Mouse (Mus musculus) intestine, postnatal 0 days (tissue): Measurements from ENCODE around the gene Grm4. TPM values are rescaled to one million over a fixed set of nuclear protein-coding genes. Genes with fewer than 3 reads are reported as not detected.

Experiments used
- ATAC-seq: fragments of 200-750 bp; cut with Nextera tagmentation; 2 replicates; pipeline ENCODE4 v1.8.0; 2017; ENCODE audit warnings: mild to moderate bottlenecking, moderate TSS enrichment, moderate library complexity
- H3K27ac ChIP-seq: fragments of 300-500 bp; sonication (generic); 2 replicates; pipeline ENCODE4 v1.5.1; 2014; ENCODE audit warnings: mild to moderate bottlenecking, low read depth, low read length, moderate library complexity
- H3K27me3 ChIP-seq: fragments of 300-500 bp; sonication (generic); replicated peaks from 2 replicates; pipeline ENCODE4 v1.6.1; 2014; ENCODE audit warnings: low read length, mixed read lengths; ENCODE audit not compliant: control insufficient read depth, insufficient read depth
- H3K36me3 ChIP-seq: fragments of 300-500 bp; sonication (generic); 2 replicates; pipeline ENCODE4 v1.6.1; 2014; ENCODE audit warnings: mild to moderate bottlenecking, moderate library complexity; ENCODE audit not compliant: control insufficient read depth, insufficient read depth
- H3K4me1 ChIP-seq: fragments of 300-500 bp; sonication (generic); replicated peaks from 2 replicates; pipeline ENCODE4 v1.6.1; 2014; ENCODE audit warnings: antibody characterized with exemption, low read length, mixed read lengths; ENCODE audit not compliant: control insufficient read depth, insufficient read depth
- H3K4me2 ChIP-seq: fragments of 300-500 bp; sonication (generic); replicated peaks from 2 replicates; pipeline ENCODE4 v1.6.1; 2014; ENCODE audit warnings: low read depth, mild to moderate bottlenecking, moderate library complexity
- H3K4me3 ChIP-seq: fragments of 300-500 bp; sonication (generic); 2 replicates; pipeline ENCODE4 v1.5.1; 2014; ENCODE audit warnings: low read depth, low read length
- H3K9ac ChIP-seq: fragments of 300-500 bp; sonication (generic); 2 replicates; pipeline ENCODE4 v1.6.1; 2014; ENCODE audit warnings: mild to moderate bottlenecking, low read depth, low read length
- H3K9me3 ChIP-seq: fragments of 300-500 bp; sonication (generic); 2 replicates; pipeline ENCODE4 v1.6.1; 2016; ENCODE audit warnings: mixed run types; ENCODE audit not compliant: control insufficient read depth
- CTCF ChIP-seq: sonication (generic); IDR thresholded peaks from 2 replicates; pipeline ENCODE4 v1.5.1; 2016; ENCODE audit warnings: low read depth, mild to moderate bottlenecking, control low read depth, antibody characterized with exemption, moderate library complexity
- WGBS: fragments of 180-500 bp; shearing (Covaris S2); extraction: QIAGEN DNeasy Blood & Tissue Kit; methylation state at CpG from one replicate; pipeline ENCODE4 v1.1.7; 2014; 5-methylcytosine and 5-hydroxymethylcytosine counted together
- polyA plus RNA-seq: library from polyadenylated mRNA; unstranded; fragments of >200 nt; fragmentation: Nextera tagmentation; extraction: Ambion mirVana; gene quantifications from 2 replicates; pipeline ENCODE4 v1.2.1, GENCODE M21; 2015

Gene Grm4
- polyA plus RNA-seq, 1 experiment from 2014 or later = 0.47 TPM

DNA sequence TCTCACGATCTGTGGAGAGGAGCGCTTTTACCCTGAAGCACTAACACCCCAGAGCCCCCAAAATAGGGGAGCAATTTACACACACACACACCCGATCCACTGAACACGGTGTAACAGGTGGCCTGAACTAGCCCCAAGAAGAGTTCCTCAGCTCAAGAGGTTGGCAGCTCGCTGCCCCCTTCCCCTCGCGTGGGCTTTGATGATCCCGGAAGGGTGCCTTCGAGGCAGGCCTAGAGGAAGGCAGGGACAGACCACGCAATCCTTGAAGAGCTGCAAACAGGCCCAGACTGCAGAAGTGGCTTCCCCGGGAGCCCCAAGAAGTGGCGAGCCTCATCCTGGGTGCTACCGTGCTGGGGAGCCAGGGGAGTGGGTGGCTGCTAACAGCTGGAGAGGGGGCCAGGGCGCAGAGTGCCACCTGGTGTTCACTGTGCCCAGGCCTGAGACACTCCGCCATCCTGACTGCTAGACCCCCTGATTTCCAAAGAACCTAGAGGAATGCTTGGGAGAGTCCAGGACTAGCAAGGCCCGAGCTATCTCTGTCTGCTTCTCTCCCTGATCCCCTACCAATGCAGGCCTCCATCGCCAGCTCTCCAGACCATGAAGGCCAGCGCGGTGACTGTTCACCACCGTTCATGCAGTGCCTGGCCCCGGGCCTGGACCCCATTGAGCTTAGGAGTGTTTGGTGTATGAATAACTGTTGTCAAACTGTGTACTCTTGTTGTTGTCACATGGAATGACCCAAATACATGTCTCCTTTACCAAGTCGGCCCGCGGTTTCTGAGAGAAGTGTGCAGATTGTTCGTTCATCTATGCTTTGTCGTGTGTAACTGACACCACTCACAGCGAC lies 7.1 kb downstream of the Grm4 start:
- Histone ChIP-seq H3K4me1 (0 out of 2 replicates have a peak, but pooled peaks cover 3% of the 10 kb centered on the region), H3K9me3 (no peaks in the 10 kb centered on the region), H3K27me3 (peaks cover 62% of the 10 kb centered on the region), H3K27ac (no peak overlapping the region), H3K4me3 (peak overlapping the region; percentile 56; the same call in 1 of the 2 replicates), H3K36me3 (no peaks in the 10 kb centered on the region), H3K9ac (no peak overlapping the region), H3K4me2 (peak overlapping the region; percentile 98; the same call in 1 of the 2 replicates)
- WGBS = 35% methylated on average over 27 of the region's 27 CpGs
- ATAC-seq = no peak
- peak; percentile 57 for TF ChIP-seq CTCF

DNA sequence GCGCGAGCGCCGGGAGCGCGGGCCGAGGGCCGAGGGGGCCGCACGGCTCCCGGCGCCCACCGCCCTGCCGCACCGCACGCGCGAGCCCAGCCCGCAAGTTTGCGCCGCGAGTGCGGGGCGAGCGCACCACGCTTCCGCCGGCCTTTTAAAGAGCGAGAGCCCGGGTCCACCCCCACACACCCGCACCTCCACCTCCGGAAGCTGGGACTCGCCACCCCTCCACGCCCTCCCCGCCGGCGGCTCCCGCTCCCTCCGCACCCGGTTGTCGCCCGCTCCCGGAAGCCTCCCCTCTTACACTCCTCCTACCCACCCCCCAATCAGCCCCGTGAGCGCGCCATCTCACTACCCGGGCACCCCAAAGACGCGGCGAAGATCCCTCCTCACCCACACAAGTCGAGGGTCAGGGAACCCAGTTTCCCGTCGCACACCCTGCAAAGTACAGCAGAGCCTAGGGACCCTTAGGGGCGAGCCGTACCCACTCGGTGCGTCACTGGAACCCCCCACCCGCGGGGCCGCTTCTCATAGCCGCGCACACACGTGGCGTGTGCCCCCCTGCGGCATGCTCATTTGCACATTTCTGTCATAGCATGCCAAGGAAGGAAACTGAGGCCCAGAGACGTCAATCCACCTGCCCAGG lies 7.8 kb downstream of the Grm4 start:
- no peaks in the 10 kb centered on the region for H3K9me3 ChIP-seq
- no peak for ATAC-seq
- WGBS = 2% methylated on average over 35 of the region's 66 CpGs
- H3K9ac ChIP-seq = 0 out of 2 replicates have a peak overlapping the region, but pooled peaks have one; percentile 17
- peak overlapping the region; percentile 98 for H3K4me2 ChIP-seq
- H3K27ac ChIP-seq = no peak overlapping the region
- H3K36me3 ChIP-seq = no peaks in the 10 kb centered on the region
- peaks cover 62% of the 10 kb centered on the region for H3K27me3 ChIP-seq
- peak overlapping the region; percentile 56 for H3K4me3 ChIP-seq
- TF ChIP-seq CTCF = no peak
- H3K4me1 ChIP-seq = 0 out of 2 replicates have a peak, but pooled peaks cover 3% of the 10 kb centered on the region

DNA sequence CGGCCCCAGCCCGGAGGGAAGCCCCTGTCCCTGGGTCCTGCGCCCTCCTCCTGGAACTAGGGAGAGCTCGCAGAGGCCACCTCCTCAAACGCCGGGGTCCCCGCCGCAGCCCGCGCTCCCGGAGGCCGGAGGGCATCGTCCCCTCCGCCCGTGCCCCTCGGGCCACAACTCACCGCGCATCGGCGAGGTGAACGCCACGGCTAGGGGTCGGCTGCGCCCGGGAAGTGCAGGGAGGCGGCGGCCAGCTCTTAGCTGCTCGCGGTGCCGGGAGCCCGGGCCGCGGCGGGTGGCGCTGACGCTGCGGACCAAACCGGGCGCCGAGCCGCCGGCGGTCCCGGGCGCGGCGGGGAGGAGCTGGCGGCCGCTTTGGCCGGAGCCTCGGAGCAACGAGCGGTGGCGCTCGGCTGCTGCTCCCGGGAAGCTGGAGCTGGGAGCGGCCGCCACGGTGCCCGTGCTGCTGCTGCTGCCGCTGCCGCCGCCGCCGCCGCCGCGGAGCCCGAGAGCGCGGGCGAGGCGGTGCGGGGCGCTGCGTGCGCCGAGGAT lies 8.5 kb downstream of the Grm4 start:
- Histone ChIP-seq H3K4me1 (0 out of 2 replicates have a peak, but pooled peaks cover 3% of the 10 kb centered on the region), H3K36me3 (no peaks in the 10 kb centered on the region), H3K4me3 (peak overlapping the region; percentile 56), H3K9ac (0 out of 2 replicates have a peak overlapping the region, but pooled peaks have one; percentile 17), H3K9me3 (no peaks in the 10 kb centered on the region), H3K4me2 (peak overlapping the region; percentile 98), H3K27me3 (peaks cover 62% of the 10 kb centered on the region), H3K27ac (no peak overlapping the region)
- whole genome bisulfite sequencing = under 1% methylated on average over 62 of the region's 78 CpGs
- no peak for ATAC-seq
- TF ChIP-seq CTCF = no peak

DNA sequence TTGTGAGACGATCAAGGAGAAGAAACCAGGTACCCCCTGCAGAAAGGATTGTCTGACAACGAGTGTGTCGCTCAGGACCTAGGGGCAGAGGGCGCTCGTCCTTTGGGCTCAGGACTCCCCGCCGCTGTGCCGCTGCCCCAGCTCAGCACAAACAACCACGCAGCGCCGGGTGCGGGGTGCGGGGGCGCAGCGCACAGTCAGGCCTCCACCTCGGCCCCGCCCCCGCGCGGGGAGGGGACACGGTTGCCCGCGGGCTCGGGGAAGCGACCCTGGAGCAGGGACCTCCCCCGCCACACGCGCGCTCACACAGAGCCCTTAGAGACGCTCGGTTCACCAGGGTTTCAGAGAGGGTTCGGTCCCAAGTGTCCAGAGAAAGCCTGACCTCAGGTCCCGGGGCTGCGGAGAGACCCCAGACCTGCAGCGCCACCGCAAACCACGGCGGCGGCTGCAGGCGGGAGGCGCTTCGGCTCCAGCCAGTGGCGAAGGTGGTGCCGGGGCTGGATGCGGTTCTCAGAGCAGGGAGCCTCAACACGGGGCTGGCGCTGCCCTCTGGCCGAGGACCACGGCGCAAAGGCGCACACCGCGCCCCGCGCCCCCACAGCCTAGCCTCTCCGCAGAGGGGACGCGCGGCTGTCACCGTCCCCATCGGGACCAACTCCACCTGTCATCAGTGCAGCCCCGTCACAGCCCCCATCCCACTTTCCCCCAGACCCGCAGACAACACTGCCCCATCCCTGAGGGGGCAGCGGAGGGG lies 9.2 kb downstream of the Grm4 start:
- Histone ChIP-seq H3K36me3 (no peaks in the 10 kb centered on the region), H3K27me3 (peaks cover 58% of the 10 kb centered on the region), H3K27ac (no peak overlapping the region), H3K4me3 (peak overlapping the region; percentile 56), H3K4me2 (peak overlapping the region; percentile 98), H3K4me1 (0 out of 2 replicates have a peak, but pooled peaks cover 3% of the 10 kb centered on the region), H3K9me3 (no peaks in the 10 kb centered on the region), H3K9ac (no peak overlapping the region)
- 1% methylated on average over 61 of the region's 64 CpGs for WGBS
- peak; percentile 28; the same call in 1 of the 2 replicates for TF ChIP-seq CTCF
- no peak for ATAC-seq

DNA sequence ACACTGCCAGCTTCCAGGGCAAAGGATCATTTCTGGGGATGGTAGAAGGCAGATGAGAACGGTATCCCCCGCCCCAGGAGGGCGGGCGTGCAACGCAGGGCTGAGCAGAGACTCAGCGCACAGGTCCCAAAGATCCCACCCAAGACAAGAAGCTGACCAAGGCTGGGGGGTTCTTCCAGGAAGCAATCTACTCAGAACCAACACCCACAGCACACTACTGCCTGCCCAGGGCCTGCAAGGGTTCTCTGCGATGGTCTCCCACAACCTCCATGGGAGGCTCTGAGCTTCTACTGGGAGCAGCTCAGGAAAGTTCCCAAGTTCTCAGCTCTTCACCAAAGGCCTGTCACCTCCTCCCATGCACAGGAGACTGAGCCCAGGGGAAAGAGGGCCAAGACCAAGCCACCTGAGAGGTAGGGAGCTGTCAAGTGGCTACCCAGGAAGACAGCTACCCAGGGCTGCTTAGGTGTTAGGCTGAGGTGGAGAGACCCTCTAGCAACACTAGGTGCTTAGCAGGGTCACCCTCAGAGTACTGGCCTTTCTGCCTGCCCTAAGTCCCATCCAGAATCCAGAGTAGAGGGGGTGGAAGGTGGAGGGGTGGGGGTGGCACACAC lies 10.0 kb downstream of the Grm4 start:
- no peaks in the 10 kb centered on the region for H3K36me3 ChIP-seq
- H3K4me3 ChIP-seq = no peak overlapping the region
- 0 out of 2 replicates have a peak, but pooled peaks cover 3% of the 10 kb centered on the region for H3K4me1 ChIP-seq
- H3K4me2 ChIP-seq = no peak overlapping the region
- H3K27me3 ChIP-seq = peaks cover 53% of the 10 kb centered on the region
- no peak overlapping the region for H3K9ac ChIP-seq
- no peak for TF ChIP-seq CTCF
- no peak overlapping the region for H3K27ac ChIP-seq
- WGBS = 90% methylated on average over 7 of the region's 7 CpGs
- ATAC-seq = no peak
- H3K9me3 ChIP-seq = no peaks in the 10 kb centered on the region
